Mouse (Mus musculus) induced T-regulatory cell, adult 2 months (primary cell): ENCODE measurements around the gene Upf1.

Source experiments
- DNase-seq: peaks from one replicate; pipeline ENCODE4 v3.0.0-alpha.2; 2012; ENCODE audit warnings: low read depth

Gene Upf1

GRCm38 (mm10) chr8:70359411-70359810, 6.3 kb upstream of the Upf1 start:
- DNase-seq: no peak

GRCm38 (mm10) chr8:70356111-70356510, 3.0 kb upstream of the Upf1 start:
- no peak for DNase-seq

DNA sequence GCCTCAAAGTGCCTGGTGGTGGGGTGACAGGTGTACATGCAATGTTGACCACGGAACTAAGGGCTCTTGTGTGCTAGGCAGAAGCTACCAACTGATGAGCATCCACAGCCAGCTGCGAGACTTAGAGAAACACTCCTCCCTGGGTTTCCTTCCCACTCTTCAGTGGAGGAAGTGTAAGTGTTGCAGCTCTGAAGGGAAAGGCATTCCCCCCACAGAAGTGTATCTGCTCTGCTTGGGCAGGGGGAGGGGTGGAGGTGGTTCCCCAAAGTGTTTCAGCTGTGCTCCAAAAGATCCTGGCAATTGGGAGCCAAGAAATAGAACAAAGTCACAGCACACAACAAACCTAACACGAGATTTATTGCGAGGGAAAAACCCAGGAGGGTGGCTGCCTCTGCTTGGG, 926 bp upstream of the Upf1 start:
- no peak for DNase-seq

DNA sequence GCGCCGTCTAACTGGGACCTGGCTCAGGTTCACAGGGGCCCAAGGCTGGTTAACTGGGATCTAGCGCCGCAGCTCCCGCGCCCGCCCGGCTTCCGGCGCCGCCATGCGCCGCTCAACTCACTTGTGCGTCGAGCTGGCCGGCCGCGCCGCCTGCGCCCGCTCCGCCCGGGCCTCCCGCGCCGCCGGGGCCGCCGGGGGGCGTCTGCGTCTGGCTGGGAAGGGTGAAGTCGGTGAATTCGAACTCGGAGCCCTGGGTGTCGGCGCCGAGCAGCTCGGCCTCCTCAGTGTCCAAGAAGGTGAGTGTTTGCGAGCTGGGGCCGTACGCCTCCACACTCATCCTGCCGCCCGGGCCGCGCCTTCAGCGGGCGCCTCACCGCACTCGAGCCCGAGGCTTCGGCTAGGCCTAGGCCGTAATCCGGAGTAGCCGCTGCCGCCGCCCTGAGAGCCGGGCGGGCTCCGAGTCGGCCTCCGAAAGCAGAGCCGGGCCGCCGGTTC, 374 bp downstream of the Upf1 start:
- DNase-seq: peak; percentile 71

DNA sequence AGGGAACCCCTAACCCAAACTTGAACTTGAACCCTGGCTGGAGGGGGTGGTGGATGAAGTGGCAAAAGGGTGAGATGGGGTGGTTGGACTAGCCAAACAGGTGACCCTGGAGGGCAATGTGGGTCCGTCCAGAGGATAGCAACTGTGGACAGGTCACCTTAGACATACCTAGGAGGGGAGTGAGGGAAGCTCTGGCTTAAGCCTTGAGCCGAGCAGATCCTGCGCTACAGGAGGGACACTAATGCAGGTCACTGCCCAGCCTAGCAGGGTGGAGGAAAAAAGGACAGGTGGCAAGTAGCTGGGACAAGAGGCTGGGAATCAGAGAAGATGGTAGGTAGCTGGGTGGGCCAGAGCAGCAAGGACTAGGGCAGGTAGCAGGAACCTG, 1.1 kb downstream of the Upf1 start:
- DNase-seq: no peak

- peak; percentile 51 for DNase-seq
These were observed 1.8 kb downstream of the Upf1 start for GRCm38 (mm10) chr8:70351035-70351999.

- no peak for DNase-seq
These were observed 5.1 kb downstream of the Upf1 start for GRCm38 (mm10) chr8:70347860-70348420.

DNA sequence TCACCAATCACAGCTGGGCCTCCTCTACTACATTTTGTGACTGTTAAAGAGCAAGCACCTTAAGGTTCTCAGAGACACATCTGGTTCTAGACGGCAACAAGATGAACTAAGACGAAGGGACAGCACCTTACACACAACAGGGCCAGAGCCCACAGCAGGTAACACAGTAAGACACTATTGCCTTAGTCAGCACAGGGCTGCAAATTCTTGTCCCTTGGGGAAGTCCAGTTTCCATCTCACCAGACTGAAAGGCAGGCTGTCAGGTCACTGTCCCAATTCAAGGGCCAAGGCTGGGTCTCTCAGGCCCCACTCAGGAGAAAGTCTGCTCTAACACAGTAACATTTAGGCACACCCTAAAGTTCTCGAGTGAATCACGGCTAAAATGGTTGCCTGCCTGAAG, 5.6 kb downstream of the Upf1 start:
- no peak for DNase-seq

DNA sequence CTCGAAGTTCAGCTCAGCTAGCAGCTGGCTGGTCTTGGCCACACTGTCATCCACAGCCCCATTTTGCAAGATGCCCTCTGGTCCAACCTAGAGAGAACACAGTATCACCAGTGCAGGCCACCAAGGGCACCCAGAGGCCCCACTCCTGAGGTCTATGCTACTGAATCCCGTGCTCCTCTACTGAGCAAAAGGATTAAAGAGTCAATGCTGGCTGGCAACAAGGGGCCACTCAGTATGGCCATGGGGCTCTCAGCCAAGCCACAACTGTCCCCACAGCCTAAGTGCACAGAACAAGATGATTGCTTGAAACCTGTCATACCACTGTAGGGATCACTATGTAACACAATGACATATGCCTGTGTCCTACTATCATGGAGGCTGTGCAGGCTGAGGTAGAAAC, 8.8 kb downstream of the Upf1 start:
- no peak for DNase-seq

DNA sequence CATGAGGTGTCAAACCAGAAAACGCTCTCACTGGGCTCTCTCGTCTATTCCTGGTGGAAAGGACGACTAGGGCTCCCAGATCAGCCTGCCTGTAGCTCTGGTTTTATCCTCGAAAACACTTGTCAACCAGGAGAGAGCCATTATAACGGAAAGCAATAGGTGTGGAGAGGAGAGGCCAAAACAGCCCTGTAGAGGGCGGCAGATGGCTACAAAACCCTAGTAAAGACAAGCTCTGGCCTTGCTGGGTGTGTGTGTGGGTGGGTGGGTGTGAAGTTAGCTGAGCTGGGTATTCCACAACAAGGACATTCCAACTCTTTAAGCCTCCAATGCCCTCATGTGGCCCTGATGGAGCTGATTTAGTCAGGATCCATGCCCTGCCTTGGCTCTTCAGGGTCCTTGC, 9.4 kb downstream of the Upf1 start:
- DNase-seq: peak; percentile 60

DNA sequence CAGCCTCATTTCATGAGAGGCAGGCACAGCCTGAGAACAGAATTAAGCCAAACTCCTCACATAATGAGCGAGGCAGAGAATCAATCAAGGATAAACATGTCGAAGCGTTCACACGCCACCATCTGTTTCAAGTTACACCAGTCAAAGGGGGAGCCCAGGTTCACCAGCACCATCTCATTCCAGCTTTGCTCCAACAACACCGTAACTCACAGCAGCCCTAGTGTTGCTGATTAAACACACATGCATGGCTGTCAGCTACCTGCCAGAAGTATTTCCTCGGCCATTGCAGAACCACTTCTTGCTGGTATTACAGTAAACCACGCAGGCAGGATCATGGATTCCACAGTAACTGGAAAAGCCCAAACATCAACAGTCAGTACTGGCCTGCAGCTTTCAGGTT, 10.0 kb downstream of the Upf1 start:
- DNase-seq: no peak

DNA sequence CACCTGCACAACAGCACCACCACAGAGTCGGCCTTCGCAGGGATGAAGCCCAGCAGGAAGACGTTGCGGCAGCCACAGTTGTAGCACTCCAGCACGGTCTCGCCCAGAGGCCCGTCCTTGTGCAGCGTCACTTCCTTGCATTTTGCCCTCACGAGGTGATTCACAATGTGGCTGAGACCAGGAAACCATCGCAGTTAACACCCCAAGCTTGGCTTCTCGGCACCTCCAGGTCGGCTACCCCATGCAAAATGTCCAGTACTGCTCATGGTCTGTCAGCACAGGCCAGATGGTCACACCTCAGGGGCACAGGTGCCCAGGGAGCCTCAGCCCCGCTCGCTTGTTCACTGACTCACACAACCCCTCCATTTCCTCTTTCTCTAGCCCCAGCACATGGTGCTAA, 11.1 kb downstream of the Upf1 start:
- DNase-seq: no peak

DNA sequence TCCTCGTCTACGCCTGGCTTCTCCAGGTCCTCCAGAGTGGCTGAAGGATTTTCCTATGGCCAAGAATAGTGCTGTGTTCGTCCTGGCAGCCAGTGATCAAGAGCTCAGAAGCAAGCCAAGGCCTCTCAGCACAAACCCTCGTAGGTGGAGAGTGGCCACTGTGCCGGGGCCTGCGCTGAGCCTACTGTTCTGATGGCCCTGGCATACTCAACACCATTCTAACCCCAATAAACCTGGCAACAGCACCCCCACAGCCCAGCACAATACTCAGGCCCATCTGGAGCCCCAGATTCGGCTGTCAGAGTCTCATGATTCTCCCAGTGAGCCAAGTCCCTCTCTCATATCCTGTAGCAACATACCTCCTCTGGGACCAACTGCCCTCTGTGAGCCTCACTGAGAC, 12.4 kb downstream of the Upf1 start:
- DNase-seq: no peak

DNA sequence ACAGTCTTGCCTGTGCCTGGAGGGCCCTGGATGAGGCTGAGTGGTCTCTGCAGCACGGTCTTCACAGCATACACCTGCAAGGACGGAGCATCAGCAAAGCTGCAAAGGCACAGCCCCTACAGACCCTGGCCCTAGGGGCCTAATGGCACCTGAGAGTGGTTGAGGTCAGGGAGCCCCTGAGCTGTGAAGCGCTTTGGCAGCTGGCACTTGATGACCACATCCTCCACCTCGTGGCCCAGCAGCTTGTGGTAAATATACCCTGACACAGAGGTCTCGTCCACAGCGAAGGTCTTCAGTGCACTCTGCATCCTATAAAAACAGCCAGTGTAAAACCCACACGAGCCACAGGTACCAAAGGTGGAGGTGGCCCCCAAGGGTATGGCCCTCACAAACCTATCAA, 14.1 kb downstream of the Upf1 start:
- no peak for DNase-seq

- DNase-seq: no peak
These were observed 20.2 kb downstream of the Upf1 start for GRCm38 (mm10) chr8:70332878-70333202.

- no peak for DNase-seq
These were observed 20.8 kb downstream of the Upf1 start for GRCm38 (mm10) chr8:70332070-70332877.

DNA sequence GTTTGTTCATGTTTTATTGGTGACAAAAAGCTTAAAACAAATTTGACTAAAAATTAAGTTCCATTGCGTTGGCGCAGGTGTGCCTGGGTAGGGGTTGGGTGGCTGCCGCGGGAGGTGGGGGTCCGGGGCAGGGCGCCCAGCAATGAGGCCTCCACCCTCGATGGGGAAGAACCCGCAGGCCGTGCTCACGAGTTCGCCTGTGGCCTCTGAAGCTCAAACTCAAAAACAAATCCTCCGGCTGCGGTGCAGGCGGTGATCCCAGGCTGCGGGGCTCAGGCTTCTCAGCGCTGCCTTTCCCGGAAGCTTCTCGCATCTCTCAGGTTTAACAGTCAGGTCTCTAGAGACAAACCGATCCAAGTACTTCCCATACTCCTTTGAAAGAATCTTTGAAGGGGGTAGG, 21.6 kb downstream of the Upf1 start:
- no peak for DNase-seq

DNA sequence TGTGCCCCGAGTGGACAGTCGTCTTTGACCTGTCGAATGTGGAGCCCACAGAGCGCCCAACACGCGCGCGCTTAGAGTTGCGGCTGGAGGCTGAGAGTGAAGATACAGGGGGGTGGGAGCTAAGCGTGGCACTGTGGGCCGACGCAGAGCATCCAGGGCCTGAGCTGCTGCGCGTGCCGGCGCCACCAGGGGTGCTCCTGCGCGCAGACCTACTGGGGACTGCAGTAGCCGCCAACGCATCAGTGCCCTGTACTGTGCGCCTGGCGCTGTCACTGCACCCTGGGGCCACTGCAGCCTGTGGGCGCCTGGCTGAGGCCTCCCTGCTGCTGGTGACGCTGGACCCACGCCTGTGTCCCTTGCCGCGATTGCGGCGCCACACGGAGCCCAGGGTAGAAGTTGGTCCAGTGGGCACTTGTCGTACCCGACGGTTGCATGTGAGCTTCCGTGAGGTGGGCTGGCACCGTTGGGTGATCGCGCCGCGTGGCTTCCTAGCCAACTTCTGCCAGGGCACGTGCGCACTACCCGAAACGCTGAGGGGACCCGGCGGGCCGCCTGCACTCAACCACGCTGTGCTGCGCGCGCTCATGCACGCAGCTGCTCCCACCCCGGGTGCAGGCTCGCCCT, 22.2 kb downstream of the Upf1 start:
- DNase-seq: no peak

GRCm38 (mm10) chr8:70329835-70330740, 23.0 kb downstream of the Upf1 start:
- no peak for DNase-seq

DNA sequence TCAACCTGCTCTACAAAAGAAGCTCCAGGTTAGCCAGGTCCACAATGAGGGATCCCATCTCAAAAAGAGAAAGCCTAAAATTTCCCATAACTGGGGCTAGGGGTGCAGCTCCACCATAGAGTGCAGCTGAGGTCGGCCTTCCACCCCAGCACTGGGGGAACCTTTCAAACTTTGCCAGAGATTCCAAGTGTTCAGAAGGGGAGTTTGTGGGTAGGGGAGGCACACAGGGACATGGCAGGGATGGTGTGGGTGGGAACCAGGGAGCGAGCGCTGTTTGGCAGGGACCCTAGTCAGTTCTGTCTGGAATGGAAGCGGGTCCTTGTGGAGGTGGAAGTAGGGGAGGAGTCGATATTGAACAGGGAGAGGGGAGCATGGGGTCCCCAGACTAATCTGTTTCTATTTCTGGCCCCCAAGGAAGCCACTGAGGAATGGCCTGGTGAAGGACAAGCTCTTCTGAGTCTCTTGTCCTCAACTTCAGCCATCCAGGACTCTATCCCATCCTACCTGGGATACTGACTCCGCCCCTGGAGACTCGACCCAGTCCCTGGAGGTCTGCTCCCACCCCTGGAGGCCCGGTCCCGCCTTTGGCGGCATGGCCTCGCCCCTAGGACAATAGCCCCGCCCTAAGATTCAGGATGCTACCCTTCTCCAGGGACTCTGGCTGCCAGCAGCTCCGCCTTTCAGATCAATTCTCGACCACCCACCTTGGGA, 23.8 kb downstream of the Upf1 start, which contains the start of gene Gdf1:
Gene Gdf1, plus strand, starts transcription at position 694 of the 711 bp plus-strand sequence.
- DNase-seq: no peak

- no peak for DNase-seq
These were observed 25.6 kb downstream of the Upf1 start for GRCm38 (mm10) chr8:70327512-70327911.
